Mouse (Mus musculus) testis, adult 2 months (tissue): ENCODE results near the gene Rack1.

ENCODE experiments used
- CTCF ChIP-seq: fragments of 200-500 bp; IDR thresholded peaks from 2 replicates; pipeline ENCODE4 v1.5.1; 2012; ENCODE audit warnings: low read depth, mild to moderate bottlenecking, inconsistent platforms, low read length, moderate library complexity; ENCODE audit not compliant: control insufficient read depth, insufficient read depth, insufficient replicate concordance
- POLR2A ChIP-seq: fragments of 200-500 bp; IDR thresholded peaks from 2 replicates; pipeline ENCODE4 v1.6.1; 2012; ENCODE audit warnings: low read depth, mild to moderate bottlenecking, inconsistent platforms, low read length, moderate library complexity; ENCODE audit not compliant: control insufficient read depth

DNA sequence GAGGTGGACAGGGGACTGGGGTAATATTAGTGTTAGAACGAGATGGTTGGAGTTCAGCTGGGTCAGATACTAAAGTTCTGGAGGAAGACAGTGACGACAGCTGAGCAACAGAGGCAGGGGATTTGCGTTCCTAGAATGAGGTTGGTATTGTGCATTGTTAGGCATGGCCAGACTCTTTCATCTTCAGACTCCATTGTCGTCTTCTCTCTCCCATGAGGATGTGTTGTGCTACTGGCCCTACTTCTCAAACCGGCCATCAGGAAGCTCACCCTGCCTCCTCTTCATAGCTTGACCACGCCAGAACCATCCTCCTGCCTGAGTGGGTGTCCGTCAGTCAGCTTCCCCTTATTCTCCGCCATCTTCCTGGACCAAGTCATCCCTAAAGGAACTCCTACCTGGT, 41.1 kb upstream of the Rack1 start:
- TF ChIP-seq CTCF: no peak
- TF ChIP-seq POLR2A: no peak
